Mouse (Mus musculus) kidney, postnatal 0 days (tissue): Measurements from ENCODE around the gene Nid1. TPM values are rescaled to one million over a fixed set of nuclear protein-coding genes. Genes with fewer than 3 reads are reported as not detected.
"Not testable (repeated sequence)": the region's sequence is repeated elsewhere in the genome, so short reads cannot be mapped to it uniquely, and the experiment has no call there.

Source experiments
- ATAC-seq: fragments of 200-750 bp; cut with Nextera tagmentation; replicated peaks from 2 replicates; pipeline ENCODE4 v1.8.0; 2017; ENCODE audit warnings: low read depth, moderate number of reproducible peaks, moderate TSS enrichment, moderate library complexity; ENCODE audit not compliant: low FRiP score
- DNase-seq: peaks from one replicate; pipeline ENCODE4 v3.0.0-alpha.2; 2016; ENCODE audit warnings: low spot score
- H3K27ac ChIP-seq: fragments of 300-500 bp; sonication (generic); 2 replicates; pipeline ENCODE4 v1.5.1; 2014; ENCODE audit warnings: mild to moderate bottlenecking
- H3K27me3 ChIP-seq: fragments of 300-500 bp; sonication (generic); 2 replicates; pipeline ENCODE4 v1.6.1; 2014; ENCODE audit warnings: low read length, mixed read lengths; ENCODE audit not compliant: insufficient read depth
- H3K36me3 ChIP-seq: fragments of 300-500 bp; sonication (generic); 2 replicates; pipeline ENCODE4 v1.6.1; 2014; ENCODE audit warnings: low read length, mixed read lengths; ENCODE audit not compliant: insufficient read depth
- H3K4me1 ChIP-seq: fragments of 300-500 bp; sonication (generic); replicated peaks from 2 replicates; pipeline ENCODE4 v1.6.1; 2014; ENCODE audit warnings: antibody characterized with exemption, low read length, mixed read lengths; ENCODE audit not compliant: insufficient read depth
- H3K4me2 ChIP-seq: fragments of 300-500 bp; sonication (generic); 2 replicates; pipeline ENCODE4 v1.6.1; 2014; ENCODE audit warnings: mild to moderate bottlenecking, low read length, moderate library complexity, mixed read lengths
- H3K4me3 ChIP-seq: fragments of 300-500 bp; sonication (generic); replicated peaks from 2 replicates; pipeline ENCODE4 v1.5.1; 2014; ENCODE audit warnings: low read depth, low read length
- H3K9ac ChIP-seq: fragments of 300-500 bp; sonication (generic); 2 replicates; pipeline ENCODE4 v1.6.1; 2014; ENCODE audit warnings: low read depth, low read length
- H3K9me3 ChIP-seq: fragments of 300-500 bp; sonication (generic); replicated peaks from 2 replicates; pipeline ENCODE4 v1.6.1; 2016; ENCODE audit warnings: low read length, inconsistent platforms, mixed read lengths
- WGBS: fragments of 180-500 bp; shearing (Covaris S2); extraction: QIAGEN DNeasy Blood & Tissue Kit; methylation state at CpG from one replicate; pipeline ENCODE4 v1.1.7; 2014; 5-methylcytosine and 5-hydroxymethylcytosine counted together
- polyA plus RNA-seq: library from polyadenylated mRNA; unstranded; fragments of >200 nt; fragmentation: Nextera tagmentation; extraction: Ambion mirVana; gene quantifications from 2 replicates; pipeline ENCODE4 v1.2.1, GENCODE M21; 2015

Nid1 gene
- polyA plus RNA-seq, 1 experiment from 2014 or later: 93.8 TPM

- H3K4me1 ChIP-seq, H3K27ac ChIP-seq, H3K4me2 ChIP-seq, ATAC-seq, DNase-seq, H3K9me3 ChIP-seq, H3K36me3 ChIP-seq, H3K27me3 ChIP-seq, H3K9ac ChIP-seq, H3K4me3 ChIP-seq: not testable (repeated sequence)
- WGBS: 43% methylated on average over 4 of the region's 4 CpGs
Observed at GRCm38 (mm10) chr13:13446711-13447443, 9.5 kb downstream of the Nid1 start.

DNA sequence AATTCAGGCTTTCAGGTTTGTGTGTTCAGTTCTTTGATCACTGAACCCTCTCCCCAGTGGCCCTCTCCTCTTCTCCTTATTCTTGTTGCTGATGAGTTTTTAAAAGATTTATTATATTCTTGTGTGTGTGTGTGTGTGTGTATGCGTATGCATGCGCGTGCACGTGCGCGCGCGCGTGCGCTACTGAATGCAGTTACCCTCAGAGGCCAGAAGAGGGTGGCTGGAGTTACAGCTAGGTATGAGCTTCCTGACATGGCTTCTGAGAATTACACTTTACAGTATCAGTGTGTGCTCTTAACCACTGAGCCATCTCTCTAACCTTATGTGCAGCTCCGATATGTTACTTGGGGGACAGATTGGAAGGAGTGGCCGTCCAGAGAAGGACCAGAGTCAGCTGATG is 12.6 kb downstream of the Nid1 start:
- H3K4me3 ChIP-seq, H3K9me3 ChIP-seq, H3K4me1 ChIP-seq, H3K27ac ChIP-seq, H3K27me3 ChIP-seq, H3K9ac ChIP-seq, H3K4me2 ChIP-seq, H3K36me3 ChIP-seq, DNase-seq, ATAC-seq: not testable (repeated sequence)
- 78% methylated on average over 12 of the region's 12 CpGs for WGBS

- not testable (repeated sequence) for H3K27me3 ChIP-seq, H3K9me3 ChIP-seq, H3K9ac ChIP-seq, H3K4me2 ChIP-seq, H3K4me3 ChIP-seq, H3K4me1 ChIP-seq, DNase-seq, ATAC-seq, H3K36me3 ChIP-seq, H3K27ac ChIP-seq
- WGBS: 71% methylated on average over 1 of the region's 1 CpGs
Observed at GRCm38 (mm10) chr13:13450931-13451330, 13.6 kb downstream of the Nid1 start.

GRCm38 (mm10) chr13:13453332-13453731 is 16.0 kb downstream of the Nid1 start:
- H3K9me3 ChIP-seq, DNase-seq: not testable (repeated sequence)
- WGBS: 85% methylated on average over 6 of the region's 6 CpGs

GRCm38 (mm10) chr13:13454249-13454648 is 16.9 kb downstream of the Nid1 start:
- H3K4me2 ChIP-seq, H3K9me3 ChIP-seq, H3K27me3 ChIP-seq, ATAC-seq, H3K27ac ChIP-seq, H3K9ac ChIP-seq, H3K4me3 ChIP-seq, H3K4me1 ChIP-seq, DNase-seq, H3K36me3 ChIP-seq: not testable (repeated sequence)
- 86% methylated on average over 7 of the region's 7 CpGs for WGBS

More at GRCm38 (mm10) chr13:13453332-13453731, 16.0 kb downstream of the Nid1 start:
- H3K36me3 ChIP-seq, H3K27me3 ChIP-seq, H3K4me3 ChIP-seq, H3K9ac ChIP-seq, ATAC-seq, H3K27ac ChIP-seq, H3K4me2 ChIP-seq, H3K4me1 ChIP-seq: not testable (repeated sequence)

DNA sequence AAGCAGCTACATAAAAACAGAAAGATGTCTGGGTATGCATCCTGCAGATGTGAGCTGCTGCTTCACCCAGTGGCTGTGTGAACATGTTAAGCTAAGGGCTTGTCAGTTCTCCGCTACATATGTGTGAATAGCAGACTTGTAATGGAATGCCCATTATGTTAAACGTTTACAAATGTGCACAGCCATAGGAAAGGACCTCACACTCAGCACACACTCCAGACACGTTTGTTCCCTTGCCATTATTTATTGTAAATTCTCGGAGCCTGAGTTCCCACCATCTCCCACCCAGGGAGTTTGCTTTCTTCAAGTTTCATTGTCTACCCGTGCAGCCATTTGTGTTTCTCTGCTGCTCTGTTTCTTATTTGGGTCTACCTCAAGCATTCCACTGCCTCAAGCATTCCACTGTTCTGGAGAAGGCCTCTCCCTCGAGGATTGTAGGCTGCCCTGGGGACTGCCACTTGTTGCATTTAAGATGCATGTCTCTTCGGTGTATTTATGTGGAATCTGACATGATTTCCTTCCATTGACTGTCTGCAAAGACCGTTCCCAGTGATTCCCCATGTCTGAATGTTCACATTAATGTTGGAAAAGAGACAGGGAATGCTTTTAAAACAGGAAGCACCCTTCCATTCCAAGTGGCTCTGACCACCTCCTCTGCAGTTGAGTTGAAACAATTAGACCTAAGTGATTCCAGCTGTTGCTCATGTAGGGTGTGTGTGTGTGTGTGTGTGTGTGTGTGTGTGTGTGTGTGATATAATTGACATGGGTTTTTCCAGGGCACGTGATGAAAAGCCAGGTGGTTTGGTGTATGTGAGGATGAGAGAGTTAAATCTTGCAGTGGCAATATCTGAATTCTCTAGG is 18.5 kb downstream of the Nid1 start:
- not testable (repeated sequence) for H3K4me1 ChIP-seq, H3K27ac ChIP-seq, H3K9me3 ChIP-seq, H3K4me2 ChIP-seq, H3K36me3 ChIP-seq, H3K4me3 ChIP-seq, DNase-seq, H3K27me3 ChIP-seq, H3K9ac ChIP-seq, ATAC-seq
- 37% methylated on average over 8 of the region's 9 CpGs for WGBS
